Mouse (Mus musculus) lung, postnatal 25 days (tissue): Measurements from ENCODE around the gene Bfar.
A peak's percentile ranks its signal among the peaks of the same experiment; 100 is the strongest.
"Not testable (repeated sequence)": the region's sequence is repeated elsewhere in the genome, so short reads cannot be mapped to it uniquely, and the experiment has no call there.

ENCODE experiments used
- DNase-seq: peaks from one replicate; pipeline ENCODE4 v3.0.0; 2022; ENCODE audit warnings: low spot score

Bfar gene

GRCm38 (mm10) chr16:13671685-13672385, at the start of gene Bfar, which contains the start of gene 3110001I22Rik:
Gene Bfar (plus strand): TSS chr16:13671858.
Gene 3110001I22Rik (plus strand): TSS chr16:13671929.
- peak; percentile 92 for DNase-seq

- no peak for DNase-seq
These were observed 43.3 kb upstream of the Bfar start for GRCm38 (mm10) chr16:13628345-13628744.

- not testable (repeated sequence) for DNase-seq
These were observed 33.5 kb upstream of the Bfar start for GRCm38 (mm10) chr16:13638198-13638597.

GRCm38 (mm10) chr16:13639508-13639907, 32.1 kb upstream of the Bfar start:
- DNase-seq, result no peak

- DNase-seq, result no peak
These were observed 31.6 kb upstream of the Bfar start for GRCm38 (mm10) chr16:13640064-13640463.

- no peak for DNase-seq
These were observed 27.2 kb upstream of the Bfar start for GRCm38 (mm10) chr16:13644474-13644873.

GRCm38 (mm10) chr16:13645930-13646329, 25.7 kb upstream of the Bfar start:
- DNase-seq, result no peak

GRCm38 (mm10) chr16:13658886-13659285, 12.8 kb upstream of the Bfar start:
- DNase-seq, result no peak

GRCm38 (mm10) chr16:13660736-13661135, 10.9 kb upstream of the Bfar start:
- DNase-seq, result no peak

- peak; percentile 95 for DNase-seq
These were observed 3.7 kb upstream of the Bfar start, which contains the start of gene Parn for GRCm38 (mm10) chr16:13667878-13668343. Gene Parn (minus strand): TSS chr16:13668170.

GRCm38 (mm10) chr16:13668402-13669108, 3.1 kb upstream of the Bfar start:
- no peak for DNase-seq

- DNase-seq, result no peak
These were observed 2.4 kb upstream of the Bfar start for GRCm38 (mm10) chr16:13669282-13669681.

- not testable (repeated sequence) for DNase-seq
These were observed 762 bp upstream of the Bfar start for GRCm38 (mm10) chr16:13670896-13671295.

GRCm38 (mm10) chr16:13672386-13672898, 784 bp downstream of the Bfar start:
- DNase-seq, result peak; percentile 82

GRCm38 (mm10) chr16:13673114-13673513, 1.5 kb downstream of the Bfar start:
- DNase-seq, result no peak

GRCm38 (mm10) chr16:13674511-13674910, 2.9 kb downstream of the Bfar start:
- DNase-seq, result no peak

GRCm38 (mm10) chr16:13678601-13679319, 7.1 kb downstream of the Bfar start:
- no peak for DNase-seq

GRCm38 (mm10) chr16:13698998-13699397, 27.3 kb downstream of the Bfar start:
- DNase-seq, result no peak

- DNase-seq, result no peak
These were observed 30.5 kb downstream of the Bfar start for GRCm38 (mm10) chr16:13702184-13702583.

- no peak for DNase-seq
These were observed 33.0 kb downstream of the Bfar start for GRCm38 (mm10) chr16:13704676-13705075.

GRCm38 (mm10) chr16:13714910-13715309, 43.3 kb downstream of the Bfar start:
- DNase-seq, result no peak

GRCm38 (mm10) chr16:13716821-13717553, 45.3 kb downstream of the Bfar start:
- no peak for DNase-seq
